Mouse (Mus musculus) right cerebral cortex, adult 18-20 months (tissue): ENCODE measurements at regions not wholly inside any gene's neighbourhood (a gene's known extent, or its start where the extent isn't known, plus 50 kb on each side); places are given as distances from the start of the nearest gene placed in this dataset.

ENCODE experiments used
- DNase-seq: peaks from one replicate; pipeline ENCODE4 v3.0.0; 2022; ENCODE audit warnings: mixed read lengths

DNA sequence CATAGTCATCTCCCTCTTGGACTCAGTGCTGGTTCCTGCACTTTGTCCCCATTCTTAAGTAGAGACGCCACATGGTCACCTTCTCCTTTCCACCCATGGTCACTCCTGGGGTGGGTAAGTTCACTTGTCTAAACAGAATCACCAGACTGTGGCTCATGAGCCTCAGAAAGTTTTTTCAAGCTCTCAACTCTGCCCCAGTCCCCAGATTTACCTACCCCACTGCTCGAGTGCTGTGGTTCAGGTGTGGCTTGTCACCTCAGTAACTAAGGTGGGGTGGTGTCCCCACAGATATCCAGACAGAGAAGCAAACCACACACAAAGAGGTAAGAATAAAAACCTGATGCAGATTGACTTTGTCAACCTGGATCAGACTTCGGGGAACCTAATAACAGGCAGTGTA is 87.6 kb downstream of the Rpl10-ps3 start:
- DNase-seq, result no peak

- DNase-seq, result no peak
These were observed 99.6 kb downstream of the Rpl10-ps3 start for GRCm38 (mm10) chr9:50244982-50245671.

GRCm38 (mm10) chr9:50240923-50241322 is 103.8 kb downstream of the Rpl10-ps3 start:
- no peak for DNase-seq

- DNase-seq, result peak; percentile 21
These were observed 108.9 kb downstream of the Rpl10-ps3 start for GRCm38 (mm10) chr9:50235908-50236307.

DNA sequence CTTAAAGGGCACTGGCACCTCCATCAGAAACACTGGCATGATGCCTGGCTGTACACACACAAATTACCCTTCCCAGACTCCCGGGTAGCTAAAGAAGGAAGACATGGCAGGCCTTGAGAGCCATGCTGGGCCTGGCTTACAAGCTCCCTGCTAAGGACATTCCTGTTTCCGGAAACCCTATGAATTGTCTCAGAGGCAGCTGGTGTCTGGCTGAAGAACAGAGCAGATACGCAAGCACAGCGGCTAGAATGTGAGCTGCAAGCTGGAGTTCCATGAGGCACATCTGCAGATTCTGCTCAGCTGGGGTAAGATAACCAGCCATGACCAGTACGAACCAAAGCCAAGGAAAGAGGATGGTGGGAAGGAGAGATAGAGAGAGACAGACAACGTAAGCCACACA is 110.1 kb downstream of the Rpl10-ps3 start:
- no peak for DNase-seq

GRCm38 (mm10) chr9:50232958-50233510 is 111.7 kb downstream of the Rpl10-ps3 start:
- no peak for DNase-seq

GRCm38 (mm10) chr9:50210481-50210880 is 134.3 kb downstream of the Rpl10-ps3 start:
- no peak for DNase-seq

GRCm38 (mm10) chr9:50199422-50200218 is 145.1 kb downstream of the Rpl10-ps3 start:
- DNase-seq, result no peak

- no peak for DNase-seq
These were observed 152.2 kb downstream of the Rpl10-ps3 start for GRCm38 (mm10) chr9:50192400-50193110.

DNA sequence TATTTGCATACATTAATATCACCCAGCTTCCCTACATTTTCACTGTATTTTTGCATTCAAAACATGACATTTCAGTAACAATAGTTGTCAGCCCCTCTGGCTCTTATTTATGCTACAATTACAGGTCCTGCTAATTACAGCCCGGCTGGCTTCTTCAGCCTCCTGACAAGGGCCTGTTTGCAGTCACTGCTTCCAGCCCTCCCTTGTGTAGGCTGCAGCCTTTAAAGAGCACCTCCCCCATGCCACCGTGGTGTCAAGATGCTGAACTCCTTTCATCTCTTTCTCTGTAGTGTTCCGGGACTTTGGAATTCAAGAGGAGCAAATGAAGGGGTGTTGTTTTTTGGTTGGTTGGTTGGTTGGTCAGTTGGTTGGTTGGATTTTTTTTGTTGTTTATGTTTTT is 153.6 kb downstream of the Rpl10-ps3 start:
- DNase-seq, result no peak

- no peak for DNase-seq
These were observed 156.1 kb downstream of the Rpl10-ps3 start for GRCm38 (mm10) chr9:50188576-50189070.

GRCm38 (mm10) chr9:50181360-50181759 is 163.4 kb downstream of the Rpl10-ps3 start:
- no peak for DNase-seq

DNA sequence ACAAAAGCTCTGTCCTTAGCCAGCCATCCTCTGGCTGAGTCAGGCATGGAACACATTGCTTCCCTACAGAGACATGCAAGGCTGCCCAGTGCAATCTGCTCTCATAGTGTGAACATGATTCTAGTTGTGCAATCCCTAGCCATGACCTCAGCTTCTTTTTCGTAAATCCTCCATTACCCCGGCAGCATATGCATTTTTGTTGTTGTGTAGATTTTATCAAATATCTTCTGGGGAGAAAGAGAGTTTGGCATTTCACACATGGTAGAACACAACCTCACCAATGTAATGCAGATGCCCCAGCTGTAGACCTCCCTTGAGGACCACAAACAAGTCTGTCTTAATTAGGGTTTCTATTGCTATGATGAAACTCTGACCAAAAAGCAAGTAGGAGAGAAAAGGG is 168.6 kb downstream of the Rpl10-ps3 start:
- no peak for DNase-seq

DNA sequence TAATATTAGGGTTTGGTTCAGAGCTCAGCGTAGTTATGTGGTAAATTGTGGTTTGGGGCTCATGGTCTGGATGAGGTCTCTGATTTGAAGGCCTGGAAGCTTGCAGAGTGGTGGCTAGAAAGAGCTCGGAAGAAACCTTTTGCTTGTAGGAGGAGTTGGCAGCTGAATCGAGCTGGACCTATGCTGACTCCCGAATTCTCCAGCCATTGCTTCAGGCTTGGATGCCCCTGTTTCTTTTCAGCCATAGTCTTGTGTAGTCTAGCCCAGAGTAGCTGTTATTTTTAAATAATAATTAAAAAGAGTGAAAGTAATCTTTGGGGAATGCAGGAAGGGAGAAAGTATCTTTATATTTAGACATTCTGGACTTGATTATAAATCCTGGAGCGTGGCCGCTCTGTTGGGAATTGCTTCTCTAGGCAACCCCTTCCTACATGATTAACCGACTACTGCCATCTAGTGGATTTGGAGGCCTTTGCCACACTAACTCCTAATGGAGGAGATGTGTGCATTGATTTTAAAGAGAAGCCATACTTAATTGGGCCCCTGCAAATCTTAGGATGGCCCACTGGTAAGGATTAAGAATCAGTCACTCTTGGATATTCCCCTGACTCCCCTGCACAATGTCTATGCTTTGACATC is 172.8 kb downstream of the Rpl10-ps3 start:
- DNase-seq, result peak; percentile 74

DNA sequence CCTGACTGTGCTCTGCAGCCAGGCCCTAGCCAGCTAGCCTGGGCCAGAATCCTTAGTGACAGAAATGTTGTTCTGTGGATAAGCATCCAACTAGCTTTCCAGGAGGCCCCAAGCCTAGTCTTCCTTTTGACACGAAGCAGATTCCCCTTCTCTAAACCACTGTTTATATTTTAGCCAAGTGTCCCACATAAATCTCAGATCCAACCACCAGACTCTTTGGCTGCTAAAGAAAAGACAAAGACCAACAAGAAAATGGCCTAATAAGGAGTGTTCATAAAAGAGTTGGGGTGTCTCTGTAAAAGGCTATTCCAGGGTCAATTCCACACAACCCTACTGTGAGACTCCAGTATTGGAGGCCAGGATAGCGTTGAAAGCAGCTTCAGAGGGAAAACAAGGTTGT is 173.6 kb downstream of the Rpl10-ps3 start:
- DNase-seq, result no peak

DNA sequence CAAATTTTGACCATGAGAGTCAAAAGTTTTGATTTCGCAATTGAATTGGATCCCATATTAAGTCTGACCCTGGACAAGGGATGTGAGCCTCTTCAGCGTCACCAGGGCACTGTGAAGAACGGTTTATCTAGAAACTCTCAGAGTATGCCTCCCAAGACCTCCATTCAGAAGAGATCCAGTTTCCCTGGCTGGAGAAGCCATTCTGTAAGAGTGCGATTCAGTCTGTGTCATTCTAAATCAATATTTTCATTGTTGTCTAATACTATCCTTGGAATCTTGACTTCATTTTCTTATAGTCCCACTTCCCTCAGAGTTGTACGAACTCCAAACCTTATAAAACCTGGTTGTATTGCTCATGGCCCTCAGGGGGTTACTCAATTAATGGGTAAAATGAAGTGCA is 174.1 kb downstream of the Rpl10-ps3 start:
- DNase-seq, result no peak

GRCm38 (mm10) chr9:50154618-50155017 is 190.2 kb downstream of the Rpl10-ps3 start:
- peak; percentile 28 for DNase-seq

DNA sequence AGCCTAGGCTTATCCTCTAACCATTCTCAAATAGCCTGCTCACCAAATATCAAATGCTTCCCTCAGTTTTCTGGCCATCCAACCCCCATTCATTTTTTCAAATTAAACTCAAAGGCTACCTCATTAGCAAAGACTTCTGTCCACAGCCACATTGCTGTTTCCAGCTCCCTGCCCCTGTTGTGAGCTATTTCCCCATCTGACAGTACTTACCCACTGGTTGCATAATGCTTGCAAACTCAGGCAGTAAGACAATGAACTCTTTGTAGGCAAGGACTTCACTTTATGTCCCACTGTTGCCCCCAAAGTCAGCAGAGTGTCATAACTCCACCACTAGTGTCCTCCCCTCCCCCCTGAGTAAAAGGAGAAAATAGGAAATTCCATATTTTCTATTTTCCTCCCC is 194.7 kb downstream of the Rpl10-ps3 start:
- no peak for DNase-seq

DNA sequence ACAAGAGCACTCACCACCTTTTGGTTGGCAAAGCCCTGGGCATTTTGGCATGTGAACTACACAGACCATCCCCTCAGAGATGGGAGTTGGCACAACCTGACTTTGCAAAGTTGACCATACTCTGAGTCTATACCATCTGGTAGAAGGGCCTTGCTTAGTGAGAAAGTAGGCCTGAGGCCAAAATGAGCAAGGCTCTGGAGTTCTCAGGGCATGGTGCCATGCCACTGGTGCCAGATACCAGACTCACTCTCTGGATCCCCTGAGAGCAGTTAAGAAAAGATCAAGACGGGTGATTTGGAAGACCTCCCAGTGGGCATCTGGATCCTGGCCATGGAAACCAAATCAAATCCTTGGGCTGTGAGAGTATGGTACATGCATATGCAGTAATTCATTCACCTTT is 202.0 kb downstream of the Rpl10-ps3 start:
- no peak for DNase-seq

DNA sequence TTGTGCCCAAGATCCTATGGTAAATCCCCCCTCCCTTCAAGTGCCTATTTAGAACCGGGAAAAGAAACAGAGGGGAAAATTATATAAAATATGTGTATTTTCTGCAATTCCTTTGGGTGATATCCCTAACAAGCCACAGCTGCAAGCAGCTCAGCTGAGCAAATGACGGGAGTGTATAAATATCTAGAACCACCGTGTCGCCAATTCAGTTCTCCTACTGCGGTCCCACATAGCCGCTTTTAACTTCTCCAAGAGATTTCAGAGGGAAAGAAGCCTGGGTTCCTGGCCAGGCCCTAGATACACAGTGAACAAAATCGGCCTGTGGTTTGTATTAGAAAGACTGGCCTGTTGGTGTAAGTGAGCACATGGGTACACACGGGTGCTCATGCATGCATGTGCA is 202.7 kb downstream of the Rpl10-ps3 start:
- no peak for DNase-seq

DNA sequence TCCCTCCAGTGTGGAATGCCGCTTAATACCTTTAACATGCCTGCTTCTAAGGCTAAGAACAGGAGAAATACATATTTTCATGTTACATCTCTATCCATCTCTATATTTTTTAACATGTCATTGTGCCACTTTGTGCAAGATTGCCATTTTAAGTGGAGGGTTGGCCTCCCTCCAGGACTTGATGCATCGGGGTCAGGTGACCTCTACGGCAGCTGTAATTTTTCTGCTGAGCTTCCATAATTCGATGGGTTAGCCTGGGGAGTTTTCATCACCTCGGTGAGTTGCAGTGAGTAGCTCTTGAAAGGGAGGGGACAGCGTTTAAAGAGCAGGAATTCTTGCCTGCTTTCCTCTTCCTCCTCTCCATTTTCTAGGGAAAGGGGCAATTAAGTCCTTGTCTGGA is 203.6 kb downstream of the Rpl10-ps3 start:
- DNase-seq, result no peak

- no peak for DNase-seq
These were observed 206.3 kb downstream of the Rpl10-ps3 start for GRCm38 (mm10) chr9:50138341-50138978.
